Mouse (Mus musculus): Measurements from ENCODE around the gene Ptpn5.

Ptpn5 gene

GRCm38 (mm10) chr7:47133331-47133730, at the start of gene Ptpn5:
TSS of gene Ptpn5 (minus strand) at chr7:47133684.
- DNase-seq (ENCODE audit: low spot score): no peak

GRCm38 (mm10) chr7:47170814-47171213, 37.3 kb upstream of the Ptpn5 start:
- DNase-seq (ENCODE audit: low spot score): no peak

GRCm38 (mm10) chr7:47165028-47165427, 31.5 kb upstream of the Ptpn5 start:
- no peak for DNase-seq (ENCODE audit: low spot score)

- DNase-seq (ENCODE audit: low spot score): no peak
Measured at GRCm38 (mm10) chr7:47163203-47163602, 29.7 kb upstream of the Ptpn5 start.

- no peak for DNase-seq (ENCODE audit: low spot score)
Measured at GRCm38 (mm10) chr7:47158451-47158850, 25.0 kb upstream of the Ptpn5 start.

GRCm38 (mm10) chr7:47157743-47158142, 24.3 kb upstream of the Ptpn5 start:
- DNase-seq (ENCODE audit: low spot score): no peak

- DNase-seq (ENCODE audit: low spot score): no peak
Measured at GRCm38 (mm10) chr7:47155849-47156248, 22.4 kb upstream of the Ptpn5 start.

GRCm38 (mm10) chr7:47155396-47155795, 21.9 kb upstream of the Ptpn5 start:
- DNase-seq (ENCODE audit: low spot score): no peak

- DNase-seq (ENCODE audit: low spot score): no peak
Measured at GRCm38 (mm10) chr7:47150420-47151061, 17.1 kb upstream of the Ptpn5 start.

- DNase-seq (ENCODE audit: low spot score): no peak
Measured at GRCm38 (mm10) chr7:47148298-47148697, 14.8 kb upstream of the Ptpn5 start.

- DNase-seq (ENCODE audit: low spot score): peak; percentile 67
Measured at GRCm38 (mm10) chr7:47146034-47146812, 12.7 kb upstream of the Ptpn5 start.

GRCm38 (mm10) chr7:47144299-47144698, 10.8 kb upstream of the Ptpn5 start:
- DNase-seq (ENCODE audit: low spot score): no peak

GRCm38 (mm10) chr7:47139823-47140325, 6.4 kb upstream of the Ptpn5 start:
- DNase-seq (ENCODE audit: low spot score): no peak

- DNase-seq (ENCODE audit: low spot score): no peak
Measured at GRCm38 (mm10) chr7:47134570-47134969, 1.1 kb upstream of the Ptpn5 start.

- DNase-seq (ENCODE audit: low spot score): no peak
Measured at GRCm38 (mm10) chr7:47132931-47133260, 588 bp downstream of the Ptpn5 start.

GRCm38 (mm10) chr7:47132180-47132930, 1.1 kb downstream of the Ptpn5 start:
- DNase-seq (ENCODE audit: low spot score): peak; percentile 64

GRCm38 (mm10) chr7:47131840-47132179, 1.7 kb downstream of the Ptpn5 start:
- DNase-seq (ENCODE audit: low spot score): peak; percentile 52

- no peak for DNase-seq (ENCODE audit: low spot score)
Measured at GRCm38 (mm10) chr7:47131258-47131657, 2.2 kb downstream of the Ptpn5 start.

GRCm38 (mm10) chr7:47122026-47122425, 11.5 kb downstream of the Ptpn5 start:
- DNase-seq (ENCODE audit: low spot score): no peak

GRCm38 (mm10) chr7:47116666-47117065, 16.8 kb downstream of the Ptpn5 start:
- no peak for DNase-seq (ENCODE audit: low spot score)

- DNase-seq (ENCODE audit: low spot score): no peak
Measured at GRCm38 (mm10) chr7:47115491-47115890, 18.0 kb downstream of the Ptpn5 start.

GRCm38 (mm10) chr7:47113383-47113782, 20.1 kb downstream of the Ptpn5 start:
- DNase-seq (ENCODE audit: low spot score): no peak

- no peak for DNase-seq (ENCODE audit: low spot score)
Measured at GRCm38 (mm10) chr7:47112036-47112435, 21.4 kb downstream of the Ptpn5 start.
